11 mouse cellular contexts compared by ENCODE assay signal in genomic region chr12:69513166-69513565, GRCm38 (mm10).
A peak's percentile ranks its signal among the peaks of the same experiment; 100 is the strongest.
DNase-seq lines count a peak whose midpoint lies in the region; TF ChIP-seq lines count a peak whose summit lies in the region.
"Had no signal": no experiment of that assay in that cellular context is flagged by ENCODE, and none has a peak within 500 bp of the region (broad histone marks: within the 10 kb centered on the region; RNA-seq: fewer than 3 reads in every experiment).

No protein-coding gene starts in this region.

- WGBS in hindbrain, embryonic 10.5 days: 63% methylated on average over 4 of the region's 4 CpGs
- WGBS in cerebellum, adult 2 months: 54% methylated on average over 4 of the region's 4 CpGs

- H3K4me3 ChIP-seq in hindbrain, embryonic 10.5 days: no peak overlapping the region
- no peak overlapping the region for H3K4me3 ChIP-seq in cerebellum, adult 2 months (replicated peaks; ENCODE audit: insufficient read depth, low read depth, low read length)
- H3K4me3 ChIP-seq: hindbrain, embryonic 15.5 days; neural tube, embryonic 12.5 days had no signal

- H3K27ac ChIP-seq in hindbrain, embryonic 10.5 days: no peak overlapping the region
- H3K27ac ChIP-seq in cerebellum, adult 2 months (ENCODE audit: insufficient read depth, low read length): no peak overlapping the region
- H3K27ac ChIP-seq: hindbrain, embryonic 15.5 days; neural tube, embryonic 12.5 days had no signal

- no peak for TF ChIP-seq CTCF in cerebellum, adult 2 months (IDR thresholded peaks at IDR 0.05; ENCODE audit: borderline replicate concordance, insufficient read depth, low read depth, low read length)

- H3K27me3 ChIP-seq in hindbrain, embryonic 10.5 days (ENCODE audit: insufficient read depth, poor library complexity, severe bottlenecking): peaks cover 70% of the 10 kb centered on the region
- H3K27me3 ChIP-seq in cerebellum, adult 2 months (ENCODE audit: control insufficient read depth, insufficient read depth, low read length): no peaks in the 10 kb centered on the region
- H3K27me3 ChIP-seq: hindbrain, embryonic 15.5 days; neural tube, embryonic 12.5 days had no signal

- peaks cover 17% of the 10 kb centered on the region for H3K4me1 ChIP-seq in hindbrain, embryonic 10.5 days (replicated peaks)
- H3K4me1 ChIP-seq in cerebellum, adult 2 months (ENCODE audit: control insufficient read depth, insufficient read depth, low read length): no peaks in the 10 kb centered on the region
- H3K4me1 ChIP-seq: hindbrain, embryonic 15.5 days; neural tube, embryonic 12.5 days had no signal

- peak; percentile 17 for DNase-seq in spleen, adult 12 weeks (ENCODE audit: low spot score)
- no peak for DNase-seq in spleen, postnatal 14 days (ENCODE audit: low spot score in 2 of 2)
- peak; percentile 83 for DNase-seq in kidney, adult 9 months
- DNase-seq in lung, postnatal 36 days: peak; percentile 79
- no peak for DNase-seq in hindbrain, embryonic 10.5 days (ENCODE audit: low spot score)
- DNase-seq in neural tube, embryonic 10.5 days (ENCODE audit: extremely low spot score, low spot score): no peak
- DNase-seq in cerebellum, adult 2 months: no peak
- no peak for DNase-seq in gastrocnemius, postnatal 36 days
- DNase-seq: thymus, postnatal 25 days had no signal

- TF ChIP-seq POLR2A in cerebellum, adult 2 months (IDR thresholded peaks at IDR 0.05; ENCODE audit: borderline replicate concordance, insufficient read depth, low read length): no peak

- intact Hi-C loops in gastrocnemius, postnatal 36 days (cut with DNase I): no loop called here

- H3K36me3 ChIP-seq in hindbrain, embryonic 10.5 days: no peaks in the 10 kb centered on the region
- H3K36me3 ChIP-seq: hindbrain, embryonic 15.5 days; neural tube, embryonic 12.5 days had no signal

- no peaks in the 10 kb centered on the region for H3K9me3 ChIP-seq in hindbrain, embryonic 10.5 days
- H3K9me3 ChIP-seq: hindbrain, embryonic 15.5 days; neural tube, embryonic 12.5 days had no signal

Comparison
In these comparisons a context has a peak if more than half of its experiments do, and no peak if none do; other contexts are left out.
1. DNase-seq: peak in spleen, adult 12 weeks (single experiment), kidney, adult 9 months (single experiment) and lung, postnatal 36 days (single experiment); none in spleen, postnatal 14 days (0 of 2), hindbrain, embryonic 10.5 days (single experiment), neural tube, embryonic 10.5 days (single experiment), cerebellum, adult 2 months (0 of 2) and gastrocnemius, postnatal 36 days (0 of 2).